Mouse (Mus musculus) hematopoietic stem cell, adult 5-6 weeks (primary cell): ENCODE results near the gene Zfp366. TPM values are rescaled to one million over a fixed set of nuclear protein-coding genes. Genes with fewer than 3 reads are reported as not detected.

ENCODE experiments used
- ATAC-seq, 2 experiments: fragments of 125-278 bp in 1 of 2; replicated peaks in 1 of 2; 2 replicates each; pipeline ENCODE4 v1.8.0; 2016 to 2017; ENCODE audit warnings: inconsistent platforms in 2 of 2, mild to moderate bottlenecking in 2 of 2, moderate number of reproducible peaks in 2 of 2, low read depth in 1 of 2, moderate TSS enrichment in 1 of 2; ENCODE audit not compliant: low FRiP score in 2 of 2, poor library complexity in 2 of 2, severe bottlenecking in 2 of 2, insufficient read depth in 1 of 2, low TSS enrichment in 1 of 2
- total RNA-seq: library from RNA; stranded (forward); fragments of 172-1452, 232-1000 nt; gene quantifications from 2 replicates; pipeline ENCODE4 v1.2.3, GENCODE M21; 2017

Gene Zfp366
- total RNA-seq, 1 experiment from 2014 or later = 0.35 TPM

DNA sequence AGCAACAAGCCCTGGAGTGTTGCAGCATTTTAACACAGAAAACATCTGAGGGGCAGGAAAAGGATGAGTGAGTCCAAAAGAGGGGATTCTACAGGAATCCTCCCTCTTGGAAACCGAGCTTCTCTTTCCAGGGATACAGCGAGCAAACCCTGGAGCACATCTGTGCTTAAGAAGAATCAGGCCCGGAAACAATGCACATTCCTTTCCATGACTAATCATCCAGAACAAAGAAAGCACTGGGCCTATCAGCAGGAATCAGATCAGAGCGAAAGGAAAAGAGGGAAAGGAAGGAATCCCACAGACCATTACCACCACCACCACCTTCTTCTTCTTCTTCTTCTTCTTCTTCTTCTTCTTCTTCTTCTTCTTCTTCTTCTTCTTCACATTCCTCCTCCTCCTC is 33.4 kb downstream of the Zfp366 start:
- no peak for ATAC-seq

DNA sequence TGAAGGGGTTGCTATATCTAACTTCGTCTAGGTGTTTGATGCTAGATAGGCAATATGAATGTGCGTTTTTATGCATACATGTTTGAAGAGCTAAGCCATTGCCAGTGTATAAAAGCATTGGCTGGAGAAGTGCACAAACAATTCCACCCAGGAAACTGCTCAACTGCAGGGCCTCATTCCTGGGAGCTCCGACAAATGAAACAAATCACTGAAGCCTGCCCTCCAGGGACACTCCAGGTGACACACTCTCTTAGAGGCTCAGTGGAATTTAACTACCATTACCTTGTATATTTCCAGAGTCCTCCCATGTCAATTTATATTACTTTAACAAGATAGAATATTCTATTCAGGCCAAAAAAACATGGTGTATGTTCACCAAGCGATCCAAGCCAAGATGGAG is 35.0 kb downstream of the Zfp366 start:
- no peak for ATAC-seq

DNA sequence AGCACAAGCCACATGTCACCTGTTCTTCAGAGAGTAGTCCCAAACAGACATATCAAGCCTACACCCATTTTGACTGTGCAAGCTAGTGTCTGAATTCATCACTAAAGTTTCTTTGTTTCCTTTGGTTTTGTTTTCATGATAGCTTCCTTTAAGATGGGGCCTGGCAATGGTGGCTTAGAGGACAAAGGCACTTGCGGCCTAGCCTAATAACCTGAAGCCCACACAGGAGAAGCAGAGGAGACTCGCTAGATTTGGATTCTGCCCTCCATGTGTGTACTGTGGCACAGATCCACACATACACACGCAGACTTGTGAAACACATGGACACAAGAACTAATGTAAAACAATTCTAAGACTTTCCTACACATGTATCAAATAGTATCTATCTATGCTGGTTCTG is 37.4 kb downstream of the Zfp366 start:
- ATAC-seq = no peak

DNA sequence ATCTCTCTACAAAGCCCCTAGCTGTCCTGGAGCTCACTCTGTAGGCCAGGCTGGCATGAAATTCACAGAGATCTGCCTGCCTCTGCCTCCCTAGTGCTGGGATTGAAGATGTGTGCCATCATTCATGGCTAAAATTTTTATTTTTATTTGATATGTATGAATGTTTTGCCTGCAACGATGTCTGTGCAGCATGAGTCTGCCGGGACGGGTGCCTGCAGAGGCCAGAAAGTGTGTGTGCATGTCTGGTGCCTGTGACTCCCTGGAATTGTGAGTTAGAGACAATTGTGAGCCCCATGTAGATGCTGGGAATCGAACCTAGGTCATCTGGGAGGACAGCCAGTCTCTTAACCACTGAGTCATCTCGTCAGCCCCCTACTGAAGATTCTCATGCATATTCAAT is 37.9 kb downstream of the Zfp366 start:
- ATAC-seq = no peak

DNA sequence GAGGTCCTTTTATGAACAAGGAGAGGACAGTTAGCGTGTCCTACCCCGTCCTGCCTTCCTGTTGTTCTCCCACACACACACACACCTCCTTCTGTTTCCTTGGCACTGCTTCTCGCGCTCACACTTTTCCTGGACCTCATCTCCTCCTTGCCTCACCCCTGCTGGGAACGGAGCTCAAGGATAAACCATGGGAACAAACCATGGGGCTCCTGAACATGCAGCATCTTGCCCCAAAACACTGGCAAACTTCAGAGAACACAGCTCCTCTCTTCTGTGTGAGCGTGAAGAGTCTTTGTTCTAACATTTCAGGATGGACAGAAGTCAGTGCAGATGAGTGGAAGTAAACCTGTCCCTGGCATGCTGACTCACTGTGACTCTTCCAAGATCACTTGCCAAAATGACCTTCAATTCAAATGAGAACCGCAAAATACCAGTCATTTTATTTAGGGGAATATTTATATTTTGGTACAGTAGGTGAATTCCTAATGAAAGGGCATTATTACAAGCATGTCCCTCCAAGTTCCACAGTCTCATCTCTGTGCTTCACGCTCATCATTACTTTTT is 38.8 kb downstream of the Zfp366 start:
- ATAC-seq = no peak

DNA sequence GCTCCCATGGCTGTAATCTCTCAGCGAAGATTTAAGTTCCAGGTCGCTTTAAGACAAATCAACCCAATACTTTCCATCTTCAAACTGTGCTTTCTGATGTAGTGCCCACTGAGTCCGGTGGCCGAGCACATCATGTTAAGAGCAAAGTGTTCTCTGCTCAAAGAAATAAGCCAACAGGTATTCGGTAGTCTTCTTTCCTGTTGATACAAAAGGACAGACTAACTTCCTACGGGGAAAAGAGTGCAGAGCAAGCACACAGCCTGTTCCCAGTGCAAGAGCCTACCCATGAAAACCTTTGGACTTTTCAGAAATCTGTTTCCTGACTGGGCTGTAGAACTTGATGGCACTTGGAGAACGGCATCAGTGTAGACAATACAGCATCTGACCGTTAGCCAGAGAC is 39.3 kb downstream of the Zfp366 start:
- no peak for ATAC-seq

DNA sequence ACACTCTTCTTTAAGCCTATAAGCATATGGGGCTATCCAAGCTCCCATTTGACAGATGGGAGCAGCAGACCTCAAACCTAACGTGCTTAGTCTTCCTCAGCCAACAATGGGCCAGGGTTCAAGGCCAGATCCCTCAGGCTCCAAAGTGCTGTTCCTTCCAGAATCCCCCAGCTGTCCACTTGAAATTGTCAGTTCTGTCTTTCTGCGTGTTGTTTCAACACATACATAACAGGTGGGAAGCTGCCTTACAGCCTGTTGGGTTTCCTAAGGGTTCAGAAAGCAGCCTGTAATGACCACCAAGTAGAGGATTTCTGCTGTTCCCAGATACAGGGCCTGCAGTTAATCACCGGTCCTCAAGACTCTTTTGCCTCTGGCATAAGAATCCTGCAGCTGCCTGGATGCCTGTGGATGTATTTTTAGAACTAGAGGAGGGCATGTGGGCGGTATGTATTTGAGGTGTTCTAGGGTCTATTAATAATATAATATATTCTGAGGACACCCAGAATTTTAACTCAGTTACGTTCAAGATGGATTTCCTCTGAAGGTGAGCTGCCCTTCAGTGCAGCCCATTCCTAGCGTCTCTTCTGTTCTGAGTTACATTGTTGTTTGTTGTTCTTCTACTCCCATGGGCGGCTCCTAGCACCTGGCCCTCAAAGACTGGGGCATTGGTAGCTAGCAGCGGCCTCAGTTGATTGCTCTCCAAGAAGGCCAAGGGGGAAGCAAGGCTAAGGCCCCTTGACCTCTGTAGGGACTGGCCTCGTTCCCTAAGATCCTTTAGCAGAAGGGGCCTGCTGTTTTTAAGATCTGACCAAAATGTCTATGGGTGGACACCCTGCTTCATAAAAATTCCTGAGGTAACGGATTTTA is 41.0 kb downstream of the Zfp366 start:
- no peak for ATAC-seq

DNA sequence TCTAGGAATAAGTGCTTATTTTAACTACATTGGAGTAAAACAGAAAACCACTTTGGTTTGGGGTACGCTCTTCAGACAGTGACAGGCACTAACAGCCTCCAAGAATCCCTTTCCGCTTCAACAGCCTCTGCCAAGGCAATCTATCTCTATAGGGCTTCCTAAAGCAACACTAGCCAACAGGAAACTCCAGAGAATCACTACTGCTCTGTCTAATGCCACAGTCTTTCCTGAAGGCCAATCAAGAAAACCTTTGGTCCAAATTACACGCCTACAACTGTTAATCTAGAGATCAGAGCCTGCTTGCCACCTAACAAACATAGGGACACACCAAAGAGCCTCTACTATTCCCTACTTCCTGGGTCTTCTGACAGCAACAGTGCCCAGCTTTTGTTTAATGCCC is 42.2 kb downstream of the Zfp366 start:
- ATAC-seq = no peak

DNA sequence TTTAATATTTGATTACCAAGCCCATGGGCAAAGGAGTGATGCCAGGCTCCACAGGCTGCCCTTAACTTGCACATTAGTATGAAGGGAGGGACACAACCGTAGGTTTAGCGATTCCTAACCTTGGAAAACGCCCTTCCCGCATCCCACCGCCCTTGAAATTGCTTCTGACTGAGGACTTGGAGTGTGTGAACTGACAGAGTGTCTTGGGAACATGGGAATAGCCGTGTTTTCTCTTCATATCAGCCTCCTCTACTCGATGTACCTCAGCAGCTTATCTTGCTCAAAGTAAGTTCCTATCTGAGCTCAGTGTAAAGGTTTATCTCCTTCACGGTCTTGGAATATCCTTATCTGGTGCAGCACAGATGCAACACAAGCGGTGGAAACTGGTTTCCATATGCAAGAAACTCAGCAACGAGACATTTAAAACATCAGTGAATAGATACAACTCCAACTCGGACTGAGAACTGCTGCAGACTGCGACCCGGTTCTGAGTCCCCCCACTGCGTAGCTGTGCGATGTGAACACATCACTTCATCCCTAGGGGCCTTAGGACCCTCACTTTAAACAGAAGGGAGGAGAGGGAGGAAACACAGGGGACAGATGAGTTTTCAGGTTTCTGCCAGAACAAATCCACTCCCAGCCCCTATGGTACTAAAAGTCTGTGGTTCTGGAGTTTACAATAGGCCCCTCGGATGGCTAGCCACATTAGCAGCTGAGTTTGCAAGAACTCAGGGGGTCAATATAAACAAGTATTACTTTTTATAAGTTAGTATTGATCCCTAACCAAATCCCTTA is 43.0 kb downstream of the Zfp366 start:
- ATAC-seq = no peak

DNA sequence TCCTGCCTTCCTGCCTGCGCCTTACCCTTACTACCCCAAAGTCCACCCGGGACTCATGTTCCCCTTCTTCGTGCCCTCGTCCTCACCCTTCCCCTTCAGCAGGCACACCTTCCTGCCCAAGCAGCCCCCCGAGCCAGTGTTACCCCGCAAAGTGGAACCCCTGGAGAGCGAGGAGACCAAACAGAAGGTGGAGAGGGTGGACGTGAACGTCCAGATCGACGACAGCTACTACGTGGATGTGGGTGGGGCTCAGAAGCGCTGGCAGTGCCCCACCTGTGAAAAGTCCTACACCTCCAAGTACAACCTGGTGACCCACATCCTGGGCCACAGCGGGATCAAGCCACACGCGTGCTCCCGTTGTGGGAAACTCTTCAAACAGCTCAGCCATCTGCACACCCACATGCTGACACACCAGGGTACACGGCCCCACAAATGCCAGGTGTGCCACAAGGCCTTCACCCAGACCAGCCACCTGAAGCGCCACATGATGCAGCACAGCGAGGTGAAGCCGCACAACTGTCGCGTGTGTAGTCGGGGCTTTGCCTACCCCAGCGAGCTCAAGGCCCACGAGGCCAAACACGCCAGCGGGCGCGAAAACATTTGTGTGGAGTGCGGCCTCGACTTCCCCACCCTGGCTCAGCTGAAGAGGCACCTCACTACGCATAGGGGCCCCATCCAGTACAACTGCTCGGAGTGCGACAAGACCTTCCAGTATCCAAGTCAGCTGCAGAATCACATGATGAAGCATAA is 44.4 kb downstream of the Zfp366 start:
- no peak for ATAC-seq

DNA sequence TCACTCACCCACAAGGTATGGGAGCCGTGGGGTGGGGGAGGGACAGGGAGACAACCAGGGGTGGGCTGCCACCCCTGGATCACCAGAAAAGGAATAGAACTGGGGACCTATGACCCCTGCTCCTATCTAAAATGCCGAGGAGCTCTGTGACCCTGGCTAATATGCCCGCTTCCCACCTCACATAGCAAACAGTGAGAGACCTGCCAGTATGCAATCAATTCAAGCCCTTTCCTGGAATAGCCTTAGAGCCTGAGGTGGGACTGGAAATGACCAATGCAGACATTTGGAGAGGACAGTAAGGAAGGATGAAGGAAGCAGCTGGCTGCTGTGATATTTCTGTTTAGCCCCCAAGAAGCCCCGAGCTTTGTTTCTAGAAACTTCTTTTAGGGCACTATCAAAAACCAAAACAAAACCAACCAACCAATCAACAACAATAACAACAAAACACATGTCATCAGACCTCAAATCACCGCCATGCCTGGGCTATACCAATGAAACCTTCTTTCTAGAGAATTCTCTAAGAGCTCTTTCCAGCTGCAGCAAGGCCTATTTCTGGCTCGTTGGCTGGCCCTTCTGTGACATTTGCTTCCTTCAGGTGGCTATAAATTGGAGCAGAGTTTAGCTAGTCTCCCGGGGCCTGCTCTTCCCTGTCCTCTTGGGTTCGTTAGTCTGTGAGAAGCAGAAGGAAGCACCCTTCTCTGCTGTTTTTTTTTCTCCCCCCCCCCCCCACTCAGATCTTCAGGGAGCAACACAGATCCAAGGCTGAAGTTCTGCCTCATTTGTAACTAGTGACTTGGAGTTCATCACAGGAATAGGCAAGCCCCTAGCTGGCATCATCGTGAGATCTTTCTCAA is 45.2 kb downstream of the Zfp366 start:
- no peak for ATAC-seq

DNA sequence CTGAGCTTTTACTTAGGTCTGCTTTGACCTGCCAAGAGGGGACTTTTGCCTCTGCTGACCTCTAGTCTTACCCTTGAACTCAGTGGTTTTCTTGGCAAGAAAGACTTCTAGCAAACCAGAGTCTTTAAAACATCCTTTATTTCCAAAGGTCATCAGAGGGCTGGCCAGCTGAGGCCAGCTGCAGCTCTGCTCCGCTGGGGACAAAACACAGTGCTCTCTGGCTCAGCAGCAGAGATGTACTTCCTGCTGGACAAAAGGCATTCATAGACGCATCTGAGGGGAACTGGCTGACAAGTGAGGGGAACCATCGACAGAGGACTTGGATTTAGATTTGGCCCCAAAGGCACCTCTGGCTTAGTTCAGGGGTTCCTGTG is 45.9 kb downstream of the Zfp366 start:
- no peak for ATAC-seq

DNA sequence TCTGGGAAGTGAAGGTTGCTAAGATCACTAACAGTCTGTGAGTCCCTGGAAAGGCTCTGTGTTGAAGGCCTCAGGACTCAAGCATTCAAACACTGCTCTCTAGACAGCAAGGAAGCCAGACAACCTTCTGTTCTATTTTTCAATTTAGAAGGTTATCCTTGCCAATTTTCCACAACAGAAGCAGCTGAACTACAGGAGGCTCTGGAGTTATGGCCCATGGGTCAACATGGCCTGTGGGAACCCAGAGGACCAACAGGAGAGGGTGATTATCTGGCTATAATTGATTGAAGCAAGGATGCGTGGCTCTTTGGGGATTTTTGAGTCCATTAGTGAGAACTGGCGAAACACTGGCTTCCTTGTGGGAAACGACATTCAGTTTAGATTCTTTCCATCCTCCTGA is 48.7 kb downstream of the Zfp366 start:
- ATAC-seq = no peak

DNA sequence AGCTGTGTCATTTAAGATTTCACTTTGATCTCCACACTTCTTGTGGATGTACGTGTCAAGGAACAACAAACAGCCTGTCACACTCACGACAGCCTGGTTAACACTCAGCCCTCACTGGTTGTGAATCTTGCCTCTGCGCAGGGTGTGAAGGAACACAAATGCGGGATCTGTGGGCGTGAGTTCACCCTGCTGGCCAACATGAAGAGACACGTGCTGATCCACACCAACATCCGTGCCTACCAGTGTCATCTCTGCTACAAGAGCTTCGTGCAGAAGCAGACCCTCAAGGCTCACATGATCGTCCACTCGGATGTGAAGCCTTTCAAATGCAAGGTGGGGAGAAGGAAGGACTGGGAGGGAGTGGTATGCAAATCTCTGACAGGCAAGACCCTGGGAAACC is 49.3 kb downstream of the Zfp366 start:
- ATAC-seq = no peak

DNA sequence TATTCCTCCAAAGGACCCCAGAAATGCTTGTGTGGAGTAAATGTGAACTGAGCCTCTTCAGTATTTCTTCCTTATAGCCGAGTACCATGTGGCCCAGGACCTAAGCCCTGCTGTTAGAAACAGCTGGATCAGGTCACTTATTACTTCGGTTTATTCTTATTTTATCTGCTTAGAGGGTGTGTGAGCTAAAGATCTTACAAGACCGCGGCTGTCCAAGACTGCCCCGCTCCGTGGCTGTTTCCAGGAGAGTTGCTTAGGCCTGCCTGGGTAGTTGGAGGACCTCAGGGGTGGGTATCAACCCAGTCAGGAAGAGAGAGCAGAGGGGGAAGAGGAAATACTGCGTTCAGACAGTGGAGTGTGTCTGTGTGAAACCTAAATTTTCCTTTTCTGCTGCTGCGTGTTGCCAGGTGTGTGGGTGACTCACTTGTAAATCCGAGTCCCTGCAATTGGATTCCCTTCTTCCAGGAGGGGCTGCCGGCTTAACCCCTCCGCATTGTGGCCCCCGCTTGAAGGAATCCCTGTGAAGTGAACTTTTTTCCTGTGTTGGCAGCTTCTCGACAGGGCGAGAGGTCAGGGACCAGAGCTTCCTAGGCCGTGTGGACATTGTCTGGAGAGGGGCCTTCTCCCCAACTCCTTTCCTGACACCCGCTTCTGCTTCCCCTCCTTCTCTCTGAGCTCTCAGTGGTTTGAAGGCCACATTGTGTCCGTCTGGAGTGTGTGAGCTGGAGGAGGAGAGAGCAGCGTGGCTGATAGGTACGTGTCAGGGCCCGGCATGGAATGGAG is 51.0 kb downstream of the Zfp366 start:
- no peak for ATAC-seq

DNA sequence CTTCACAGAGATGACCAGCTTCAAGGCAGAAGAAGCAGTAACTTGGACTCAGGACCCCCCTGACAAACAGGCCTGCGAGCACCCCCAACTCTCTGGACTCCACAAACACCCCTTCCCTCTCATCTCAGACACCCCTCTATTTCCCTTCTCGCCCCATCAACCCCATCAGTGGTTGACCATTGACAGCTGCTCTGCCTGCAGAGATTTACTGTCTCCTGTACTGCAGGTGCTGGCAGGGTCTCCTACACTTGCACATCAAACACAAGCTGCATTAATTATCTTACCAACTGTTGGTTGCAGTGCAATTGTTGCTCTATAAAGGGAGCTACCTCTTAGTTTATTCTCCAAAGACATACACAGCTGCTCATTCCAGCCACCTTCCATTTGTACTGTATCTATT is 51.6 kb downstream of the Zfp366 start:
- ATAC-seq = no peak
